Mouse (Mus musculus) small intestine, adult 2 months (tissue): ENCODE measurements at regions not wholly inside any gene's neighbourhood (a gene's known extent, or its start where the extent isn't known, plus 50 kb on each side); places are given as distances from the start of the nearest gene placed in this dataset.

Source experiments
- CTCF ChIP-seq: fragments of 200-500 bp; IDR thresholded peaks from 2 replicates; pipeline ENCODE4 v1.5.1; 2012; ENCODE audit warnings: low read depth, mild to moderate bottlenecking, control low read depth, inconsistent platforms, low read length, moderate library complexity, mixed read lengths; ENCODE audit not compliant: insufficient replicate concordance, insufficient read length; ENCODE audit errors: extremely low read depth
- POLR2A ChIP-seq: fragments of 200-500 bp; IDR thresholded peaks from 2 replicates; pipeline ENCODE4 v1.6.1; 2012; ENCODE audit warnings: low read depth, mild to moderate bottlenecking, control low read depth, inconsistent platforms, low read length, moderate library complexity

DNA sequence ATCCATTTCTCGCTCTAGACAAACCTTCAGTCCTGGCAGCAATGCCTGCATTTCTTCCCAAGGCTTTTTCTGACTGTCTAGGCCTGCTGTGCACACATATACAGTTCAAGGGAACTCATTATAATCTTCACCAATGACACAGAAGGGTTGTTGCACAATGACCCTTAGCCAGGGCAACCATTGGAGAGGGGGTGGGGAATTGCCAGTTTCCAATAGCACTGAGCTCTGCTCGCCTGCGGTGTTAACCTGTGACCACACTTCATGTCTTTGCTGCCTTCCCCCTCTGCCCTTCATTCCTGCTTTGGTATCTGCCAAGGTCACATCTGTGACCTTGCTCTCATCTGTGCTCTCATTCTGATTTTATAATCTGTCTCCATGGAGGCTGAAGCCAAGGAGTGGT, 106.2 kb upstream of the Gadl1 start:
- no peak for TF ChIP-seq CTCF
- no peak for TF ChIP-seq POLR2A
